Mouse (Mus musculus): Measurements from ENCODE around the gene Galnt14. TPM values are rescaled to one million over a fixed set of nuclear protein-coding genes. Genes with fewer than 3 reads are reported as not detected.

The Galnt14 gene
- polyA plus RNA-seq, 1 experiment, result not detected

DNA sequence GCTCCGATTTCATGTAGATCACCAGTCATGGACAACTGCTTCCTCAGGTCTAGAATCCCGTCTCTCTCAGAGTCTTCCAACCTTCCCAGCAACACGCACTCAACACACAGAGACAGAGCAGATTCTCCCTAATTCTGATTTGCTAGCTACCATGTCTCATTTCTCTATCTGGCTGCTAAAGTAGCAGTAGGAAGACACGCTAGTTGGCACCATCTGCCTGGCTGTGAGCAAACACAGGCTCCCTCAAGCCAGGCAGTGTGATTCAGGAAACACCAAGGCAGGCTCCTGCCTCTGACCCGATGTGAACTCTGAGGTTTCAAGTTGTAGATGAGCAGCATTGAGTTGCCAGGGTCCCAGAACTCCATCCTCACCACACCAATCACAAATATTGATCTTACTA lies 25.5 kb downstream of the Galnt14 start:
- H3K27me3 ChIP-seq (ENCODE audit: control insufficient read depth, insufficient read depth, insufficient read length), result no peaks in the 10 kb centered on the region
- no peak overlapping the region for H3ac ChIP-seq (ENCODE audit: control insufficient read depth, insufficient read length, low read depth)
- H3K79me3 ChIP-seq (ENCODE audit: low read depth), result no peaks in the 10 kb centered on the region
- H3K4me3 ChIP-seq (ENCODE audit: insufficient read depth, poor library complexity, severe bottlenecking), result no peak overlapping the region
- no peak for TF ChIP-seq FOSL1 (IDR thresholded peaks at IDR 0.05; ENCODE audit: insufficient read depth, low read length, poor library complexity, severe bottlenecking)
- TF ChIP-seq USF1 (IDR thresholded peaks at IDR 0.05; ENCODE audit: low read depth), result no peak
- no peak for TF ChIP-seq CTCF (IDR thresholded peaks at IDR 0.05; ENCODE audit: control insufficient read depth, insufficient read depth, insufficient read length)
- TF ChIP-seq MYOD1 (IDR thresholded peaks at IDR 0.05; ENCODE audit: control insufficient read depth, insufficient read length, low read depth), result no peak
- no peak for TF ChIP-seq MYOG (IDR thresholded peaks at IDR 0.05; ENCODE audit: control insufficient read depth, extremely low read depth, insufficient read length)
- TF ChIP-seq MAX (IDR thresholded peaks at IDR 0.05), result no peak
- TF ChIP-seq CEBPB (IDR thresholded peaks at IDR 0.05; ENCODE audit: low read depth), result no peak
- H3K36me3 ChIP-seq (ENCODE audit: control insufficient read depth, insufficient read depth), result no peaks in the 10 kb centered on the region
- H3K79me2 ChIP-seq (ENCODE audit: control insufficient read depth, insufficient read depth), result no peaks in the 10 kb centered on the region

DNA sequence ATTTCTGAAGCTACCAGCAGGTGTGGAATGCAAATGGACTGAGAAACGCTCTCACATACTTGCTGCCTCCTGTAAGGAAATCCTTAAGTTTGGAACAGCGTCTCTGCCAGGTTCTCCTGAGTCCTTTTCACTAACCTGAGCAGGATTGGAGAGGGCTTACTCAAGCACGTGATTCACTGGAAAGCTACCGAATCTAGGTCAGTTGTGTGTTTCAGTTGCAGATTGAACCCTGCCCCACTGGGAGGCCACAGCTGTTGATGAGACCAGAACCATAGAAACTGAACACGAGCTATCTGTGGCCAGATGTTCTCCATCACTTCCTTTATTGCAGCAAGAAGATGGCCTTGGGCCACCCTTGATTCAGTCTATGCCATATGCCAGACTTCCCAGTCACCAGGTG lies 38.3 kb downstream of the Galnt14 start:
- Histone ChIP-seq H3K79me3 (ENCODE audit: low read depth) (no peaks in the 10 kb centered on the region), H3K79me2 (ENCODE audit: control insufficient read depth, insufficient read depth) (no peaks in the 10 kb centered on the region), H3ac (ENCODE audit: control insufficient read depth, insufficient read length, low read depth) (no peak overlapping the region), H3K36me3 (ENCODE audit: control insufficient read depth, insufficient read depth) (no peaks in the 10 kb centered on the region), H3K4me3 (ENCODE audit: insufficient read depth, poor library complexity, severe bottlenecking) (no peak overlapping the region), H3K27me3 (ENCODE audit: control insufficient read depth, insufficient read depth, insufficient read length) (no peaks in the 10 kb centered on the region)
- TF ChIP-seq USF1 (IDR thresholded peaks at IDR 0.05; ENCODE audit: low read depth) (no peak), MYOG (IDR thresholded peaks at IDR 0.05; ENCODE audit: control insufficient read depth, extremely low read depth, insufficient read length) (no peak), MAX (IDR thresholded peaks at IDR 0.05) (no peak), FOSL1 (IDR thresholded peaks at IDR 0.05; ENCODE audit: insufficient read depth, low read length, poor library complexity, severe bottlenecking) (no peak), CTCF (IDR thresholded peaks at IDR 0.05; ENCODE audit: control insufficient read depth, insufficient read depth, insufficient read length) (no peak), CEBPB (IDR thresholded peaks at IDR 0.05; ENCODE audit: low read depth) (no peak), MYOD1 (IDR thresholded peaks at IDR 0.05; ENCODE audit: control insufficient read depth, insufficient read length, low read depth) (no peak)

DNA sequence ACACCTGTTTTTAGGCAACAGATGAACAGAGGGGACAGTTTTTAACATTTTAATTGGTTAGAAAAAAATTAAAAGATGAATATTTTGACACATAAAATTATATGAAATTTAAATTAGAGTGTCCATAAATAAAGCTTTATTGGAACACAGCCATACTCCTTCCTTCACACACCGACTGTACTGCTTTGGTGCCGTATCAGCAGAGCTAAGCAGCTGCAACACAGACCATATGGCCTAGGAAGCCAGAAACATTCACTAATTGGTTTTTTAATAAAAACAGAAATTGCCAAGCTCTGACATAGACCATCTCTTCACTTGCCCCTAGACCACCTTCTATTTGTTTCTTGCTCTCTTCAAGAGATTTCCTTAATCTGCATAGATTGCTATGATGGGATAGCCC lies 40.2 kb downstream of the Galnt14 start:
- no peak for TF ChIP-seq USF1 (IDR thresholded peaks at IDR 0.05; ENCODE audit: low read depth)
- TF ChIP-seq FOSL1 (IDR thresholded peaks at IDR 0.05; ENCODE audit: insufficient read depth, low read length, poor library complexity, severe bottlenecking), result no peak
- no peak for TF ChIP-seq CTCF (IDR thresholded peaks at IDR 0.05; ENCODE audit: control insufficient read depth, insufficient read depth, insufficient read length)
- TF ChIP-seq MYOD1 (IDR thresholded peaks at IDR 0.05; ENCODE audit: control insufficient read depth, insufficient read length, low read depth), result no peak
- TF ChIP-seq CEBPB (IDR thresholded peaks at IDR 0.05; ENCODE audit: low read depth), result no peak
- TF ChIP-seq MYOG (IDR thresholded peaks at IDR 0.05; ENCODE audit: control insufficient read depth, extremely low read depth, insufficient read length), result no peak
- TF ChIP-seq MAX (IDR thresholded peaks at IDR 0.05), result no peak
- Histone ChIP-seq H3K4me3 (ENCODE audit: insufficient read depth, poor library complexity, severe bottlenecking) (no peak overlapping the region), H3K27me3 (ENCODE audit: control insufficient read depth, insufficient read depth, insufficient read length) (no peaks in the 10 kb centered on the region), H3K36me3 (ENCODE audit: control insufficient read depth, insufficient read depth) (no peaks in the 10 kb centered on the region), H3ac (ENCODE audit: control insufficient read depth, insufficient read length, low read depth) (no peak overlapping the region), H3K79me3 (ENCODE audit: low read depth) (no peaks in the 10 kb centered on the region), H3K79me2 (ENCODE audit: control insufficient read depth, insufficient read depth) (no peaks in the 10 kb centered on the region)

DNA sequence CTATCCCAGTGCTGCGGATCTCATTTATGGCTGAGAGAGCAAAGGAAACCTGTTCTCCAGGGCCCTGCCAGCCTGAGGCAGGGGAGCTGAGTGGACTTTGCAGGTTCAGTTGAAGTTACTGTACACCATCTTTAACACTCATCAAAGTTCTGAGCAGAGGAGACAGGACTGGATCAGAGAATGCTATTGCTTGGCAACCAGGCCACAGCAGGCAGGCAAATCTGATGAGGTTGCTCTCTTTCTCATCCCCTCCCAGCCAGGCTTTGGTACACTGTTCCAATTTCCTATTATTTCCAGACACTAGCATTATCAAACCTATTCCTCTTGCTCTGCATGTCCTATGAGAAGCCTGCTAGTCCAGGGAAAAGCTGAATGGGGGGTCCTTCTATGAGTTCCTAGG lies 41.3 kb downstream of the Galnt14 start:
- no peaks in the 10 kb centered on the region for H3K27me3 ChIP-seq (ENCODE audit: control insufficient read depth, insufficient read depth, insufficient read length)
- H3K4me3 ChIP-seq (ENCODE audit: insufficient read depth, poor library complexity, severe bottlenecking), result no peak overlapping the region
- H3K36me3 ChIP-seq (ENCODE audit: control insufficient read depth, insufficient read depth), result no peaks in the 10 kb centered on the region
- no peaks in the 10 kb centered on the region for H3K79me3 ChIP-seq (ENCODE audit: low read depth)
- H3ac ChIP-seq (ENCODE audit: control insufficient read depth, insufficient read length, low read depth), result no peak overlapping the region
- TF ChIP-seq MYOG (IDR thresholded peaks at IDR 0.05; ENCODE audit: control insufficient read depth, extremely low read depth, insufficient read length) (no peak), MYOD1 (IDR thresholded peaks at IDR 0.05; ENCODE audit: control insufficient read depth, insufficient read length, low read depth) (no peak), FOSL1 (IDR thresholded peaks at IDR 0.05; ENCODE audit: insufficient read depth, low read length, poor library complexity, severe bottlenecking) (no peak), CTCF (IDR thresholded peaks at IDR 0.05; ENCODE audit: control insufficient read depth, insufficient read depth, insufficient read length) (no peak), MAX (IDR thresholded peaks at IDR 0.05) (no peak), USF1 (IDR thresholded peaks at IDR 0.05; ENCODE audit: low read depth) (no peak), CEBPB (IDR thresholded peaks at IDR 0.05; ENCODE audit: low read depth) (no peak)
- no peaks in the 10 kb centered on the region for H3K79me2 ChIP-seq (ENCODE audit: control insufficient read depth, insufficient read depth)

DNA sequence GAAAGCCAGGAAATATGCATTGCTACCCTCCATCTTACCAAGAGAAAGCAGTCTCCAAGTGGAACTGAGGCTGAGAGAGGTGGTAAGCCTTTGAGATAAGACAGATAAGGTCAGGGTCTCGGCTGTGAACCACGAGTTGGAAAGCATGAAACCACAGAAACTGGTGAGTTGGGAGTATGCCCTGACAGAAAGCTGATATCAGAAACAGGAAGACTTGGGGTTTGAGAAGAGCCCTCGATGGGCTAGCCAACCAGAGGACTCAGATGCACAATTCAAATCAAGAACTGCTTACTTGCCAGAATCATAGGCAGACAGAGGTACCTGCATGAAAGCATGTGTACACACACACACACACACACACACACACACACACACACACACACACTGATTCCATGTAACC lies 47.0 kb downstream of the Galnt14 start:
- Histone ChIP-seq H3ac (ENCODE audit: control insufficient read depth, insufficient read length, low read depth) (no peak overlapping the region), H3K36me3 (ENCODE audit: control insufficient read depth, insufficient read depth) (no peaks in the 10 kb centered on the region), H3K27me3 (ENCODE audit: control insufficient read depth, insufficient read depth, insufficient read length) (no peaks in the 10 kb centered on the region), H3K79me2 (ENCODE audit: control insufficient read depth, insufficient read depth) (no peaks in the 10 kb centered on the region), H3K4me3 (ENCODE audit: insufficient read depth, poor library complexity, severe bottlenecking) (no peak overlapping the region), H3K79me3 (ENCODE audit: low read depth) (no peaks in the 10 kb centered on the region)
- no peak for TF ChIP-seq FOSL1 (IDR thresholded peaks at IDR 0.05; ENCODE audit: insufficient read depth, low read length, poor library complexity, severe bottlenecking)

DNA sequence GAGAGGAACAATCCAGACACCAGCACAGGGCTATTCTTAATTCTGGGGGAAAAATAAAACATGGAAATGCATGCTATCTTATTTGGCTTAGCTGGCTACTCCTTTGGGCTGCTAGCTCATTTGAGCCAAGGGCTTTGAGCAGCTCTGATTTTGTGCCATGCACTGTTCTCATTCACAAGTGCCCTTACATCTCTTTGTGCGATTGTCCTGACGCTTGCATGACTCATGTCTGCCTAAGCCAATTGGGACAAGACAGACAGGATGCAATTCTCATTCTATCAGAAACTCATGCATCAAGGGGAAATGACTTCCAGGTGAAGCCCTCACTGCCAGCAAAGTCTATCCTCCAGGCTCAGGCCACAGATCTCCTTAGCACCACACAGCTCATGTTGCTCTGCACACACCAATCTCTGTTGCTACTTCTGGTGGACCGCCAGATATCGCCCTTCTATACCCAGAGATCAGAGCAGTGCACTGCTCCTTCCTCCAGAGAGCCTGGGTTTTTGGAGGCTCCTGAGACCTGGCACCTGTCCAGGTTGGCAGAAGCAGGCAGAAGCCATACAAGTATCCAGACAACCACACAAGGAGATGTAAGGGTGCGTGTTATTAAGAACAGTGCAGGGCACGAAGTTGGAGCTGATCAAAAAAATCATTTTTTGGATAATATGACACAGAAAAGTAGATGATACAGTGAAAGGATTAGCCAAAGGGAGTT lies 51.4 kb downstream of the Galnt14 start:
- H3K79me3 ChIP-seq (ENCODE audit: low read depth), result no peaks in the 10 kb centered on the region
- H3K36me3 ChIP-seq (ENCODE audit: control insufficient read depth, insufficient read depth), result no peaks in the 10 kb centered on the region
- H3K79me2 ChIP-seq (ENCODE audit: control insufficient read depth, insufficient read depth), result no peaks in the 10 kb centered on the region
- no peak overlapping the region for H3ac ChIP-seq (ENCODE audit: control insufficient read depth, insufficient read length, low read depth)
- no peaks in the 10 kb centered on the region for H3K27me3 ChIP-seq (ENCODE audit: control insufficient read depth, insufficient read depth, insufficient read length)
- TF ChIP-seq USF1 (IDR thresholded peaks at IDR 0.05; ENCODE audit: low read depth), result no peak
- no peak for TF ChIP-seq MYOD1 (IDR thresholded peaks at IDR 0.05; ENCODE audit: control insufficient read depth, insufficient read length, low read depth)
- no peak for TF ChIP-seq CTCF (IDR thresholded peaks at IDR 0.05; ENCODE audit: control insufficient read depth, insufficient read depth, insufficient read length)
- no peak for TF ChIP-seq CEBPB (IDR thresholded peaks at IDR 0.05; ENCODE audit: low read depth)
- no peak for TF ChIP-seq MYOG (IDR thresholded peaks at IDR 0.05; ENCODE audit: control insufficient read depth, extremely low read depth, insufficient read length)
- no peak for TF ChIP-seq MAX (IDR thresholded peaks at IDR 0.05)
- TF ChIP-seq FOSL1 (IDR thresholded peaks at IDR 0.05; ENCODE audit: insufficient read depth, low read length, poor library complexity, severe bottlenecking), result no peak
- H3K4me3 ChIP-seq (ENCODE audit: insufficient read depth, poor library complexity, severe bottlenecking), result no peak overlapping the region
